Mouse (Mus musculus): ENCODE measurements around the gene Izumo1r.

- TF ChIP-seq CTCF (IDR thresholded peaks at IDR 0.05; ENCODE audit: borderline replicate concordance, control insufficient read depth, extremely low read depth, insufficient read depth, low read length, poor library complexity), result no peak
- no peak for TF ChIP-seq POLR2A (IDR thresholded peaks at IDR 0.05; ENCODE audit: control insufficient read depth, extremely low read depth, insufficient read depth, low read length, poor library complexity)
Observed at GRCm38 (mm10) chr9:14946677-14947076, 42.9 kb upstream of the Izumo1r start.

Data from thymus, adult 2 months (tissue).